Mouse (Mus musculus): ENCODE measurements at regions not wholly inside any gene's neighbourhood (a gene's known extent, or its start where the extent isn't known, plus 50 kb on each side); places are given as distances from the start of the nearest gene placed in this dataset.

GRCm38 (mm10) chr3:133623201-133623744 lies 78.3 kb upstream of the Tet2 start:
- Histone ChIP-seq H3K36me3 (ENCODE audit: control insufficient read depth, insufficient read depth, low read length) (no peaks in the 10 kb centered on the region), H3K9ac (ENCODE audit: low read length) (no peak overlapping the region), H3K27me3 (ENCODE audit: control insufficient read depth, insufficient read depth, low read length) (no peaks in the 10 kb centered on the region), H3K9me3 (replicated peaks; ENCODE audit: control insufficient read depth, low read length) (no peaks in the 10 kb centered on the region), H3K4me1 (ENCODE audit: control insufficient read depth, insufficient read depth, low read length) (no peaks in the 10 kb centered on the region), H3K4me3 (replicated peaks; ENCODE audit: low read length) (no peak overlapping the region), H3K27ac (ENCODE audit: low read length) (no peak overlapping the region), H3K4me2 (ENCODE audit: low read depth, low read length) (no peak overlapping the region)
- 52% methylated on average over 9 of the region's 9 CpGs for WGBS
- ATAC-seq (ENCODE audit: insufficient read depth, low FRiP score), result no peak

DNA sequence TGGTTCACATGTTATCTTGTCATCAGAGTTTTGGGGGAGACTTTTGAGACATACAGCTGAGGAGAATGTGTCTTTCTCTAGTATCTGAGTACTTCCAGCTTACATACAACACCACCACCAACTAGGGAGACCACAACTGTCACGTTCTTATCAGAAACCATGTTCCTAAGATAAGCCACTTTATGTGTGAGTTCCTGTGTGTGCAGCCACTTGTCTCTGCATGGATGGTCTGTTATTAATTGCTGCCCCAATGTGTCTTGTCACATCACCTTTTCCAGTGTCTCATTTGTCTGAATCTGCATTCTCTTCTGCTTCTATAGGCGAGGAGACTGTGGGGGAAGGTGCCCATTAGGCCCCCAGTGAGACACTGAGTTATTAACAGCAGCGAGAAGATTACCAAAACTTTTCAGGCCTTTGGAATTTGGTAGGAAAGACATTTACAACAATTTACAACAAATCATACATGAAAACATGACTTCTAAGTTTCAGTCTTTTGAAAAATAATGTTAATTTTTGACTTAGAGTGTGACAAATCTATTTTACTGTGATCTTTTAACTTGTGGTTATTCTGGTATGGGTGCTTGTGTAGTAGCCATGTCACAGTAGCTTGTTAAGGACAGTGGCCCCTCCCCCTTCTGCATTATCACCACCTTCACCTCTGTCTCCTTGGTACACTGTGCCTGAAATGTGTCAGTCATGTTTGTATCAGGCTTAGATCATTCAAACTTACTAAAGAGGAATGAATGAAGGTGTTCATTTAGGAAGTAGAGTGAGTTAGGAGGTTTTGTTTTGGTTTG lies 79.3 kb upstream of the Tet2 start:
- H3K4me1 ChIP-seq (ENCODE audit: control insufficient read depth, insufficient read depth, low read length), result no peaks in the 10 kb centered on the region
- 55% methylated on average over 3 of the region's 3 CpGs for WGBS
- H3K9ac ChIP-seq (ENCODE audit: low read length), result no peak overlapping the region
- no peak overlapping the region for H3K4me3 ChIP-seq (replicated peaks; ENCODE audit: low read length)
- no peak overlapping the region for H3K27ac ChIP-seq (ENCODE audit: low read length)
- H3K27me3 ChIP-seq (ENCODE audit: control insufficient read depth, insufficient read depth, low read length), result no peaks in the 10 kb centered on the region
- no peak for ATAC-seq (ENCODE audit: insufficient read depth, low FRiP score)
- no peaks in the 10 kb centered on the region for H3K9me3 ChIP-seq (replicated peaks; ENCODE audit: control insufficient read depth, low read length)
- H3K4me2 ChIP-seq (ENCODE audit: low read depth, low read length), result no peak overlapping the region
- no peaks in the 10 kb centered on the region for H3K36me3 ChIP-seq (ENCODE audit: control insufficient read depth, insufficient read depth, low read length)

DNA sequence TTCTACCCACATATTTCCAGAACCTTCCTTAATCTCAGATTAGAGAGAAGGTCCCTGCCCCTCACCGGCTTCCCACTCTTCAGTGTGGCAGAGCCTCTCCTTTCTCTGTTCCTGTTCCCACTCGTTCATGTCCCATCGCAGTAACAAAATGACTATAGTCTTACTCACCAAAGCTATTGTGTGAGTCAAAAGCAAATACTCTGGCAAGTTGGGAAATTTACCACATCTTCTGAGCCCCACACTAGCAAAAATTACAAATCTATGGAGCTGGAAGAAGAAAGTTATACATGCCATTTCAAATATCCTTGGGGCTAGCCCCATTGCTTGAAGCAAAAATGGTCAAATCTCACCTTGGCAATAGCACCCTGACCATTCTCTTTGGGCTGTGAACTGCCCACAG lies 80.1 kb upstream of the Tet2 start:
- no peaks in the 10 kb centered on the region for H3K4me1 ChIP-seq (ENCODE audit: control insufficient read depth, insufficient read depth, low read length)
- no peaks in the 10 kb centered on the region for H3K27me3 ChIP-seq (ENCODE audit: control insufficient read depth, insufficient read depth, low read length)
- no peak overlapping the region for H3K4me3 ChIP-seq (replicated peaks; ENCODE audit: low read length)
- no peak overlapping the region for H3K4me2 ChIP-seq (ENCODE audit: low read depth, low read length)
- 79% methylated on average over 3 of the region's 3 CpGs for WGBS
- no peaks in the 10 kb centered on the region for H3K36me3 ChIP-seq (ENCODE audit: control insufficient read depth, insufficient read depth, low read length)
- H3K27ac ChIP-seq (ENCODE audit: low read length), result no peak overlapping the region
- no peaks in the 10 kb centered on the region for H3K9me3 ChIP-seq (replicated peaks; ENCODE audit: control insufficient read depth, low read length)
- H3K9ac ChIP-seq (ENCODE audit: low read length), result no peak overlapping the region
- ATAC-seq (ENCODE audit: insufficient read depth, low FRiP score), result no peak

- H3K27ac ChIP-seq (ENCODE audit: low read length), result no peak overlapping the region
- H3K4me3 ChIP-seq (replicated peaks; ENCODE audit: low read length), result no peak overlapping the region
- H3K9me3 ChIP-seq (replicated peaks; ENCODE audit: control insufficient read depth, low read length), result no peaks in the 10 kb centered on the region
- no peaks in the 10 kb centered on the region for H3K27me3 ChIP-seq (ENCODE audit: control insufficient read depth, insufficient read depth, low read length)
- no peak for ATAC-seq (ENCODE audit: insufficient read depth, low FRiP score)
- 45% methylated on average over 1 of the region's 1 CpGs for WGBS
- no peaks in the 10 kb centered on the region for H3K4me1 ChIP-seq (ENCODE audit: control insufficient read depth, insufficient read depth, low read length)
- no peak overlapping the region for H3K9ac ChIP-seq (ENCODE audit: low read length)
- no peak overlapping the region for H3K4me2 ChIP-seq (ENCODE audit: low read depth, low read length)
- no peaks in the 10 kb centered on the region for H3K36me3 ChIP-seq (ENCODE audit: control insufficient read depth, insufficient read depth, low read length)
Observed at GRCm38 (mm10) chr3:133626442-133626841, 81.5 kb upstream of the Tet2 start.

GRCm38 (mm10) chr3:133627116-133627844 lies 82.3 kb upstream of the Tet2 start:
- no peak overlapping the region for H3K27ac ChIP-seq (ENCODE audit: low read length)
- WGBS, result 74% methylated on average over 3 of the region's 3 CpGs
- no peaks in the 10 kb centered on the region for H3K36me3 ChIP-seq (ENCODE audit: control insufficient read depth, insufficient read depth, low read length)
- H3K9me3 ChIP-seq (replicated peaks; ENCODE audit: control insufficient read depth, low read length), result no peaks in the 10 kb centered on the region
- H3K4me2 ChIP-seq (ENCODE audit: low read depth, low read length), result no peak overlapping the region
- no peak overlapping the region for H3K9ac ChIP-seq (ENCODE audit: low read length)
- ATAC-seq (ENCODE audit: insufficient read depth, low FRiP score), result no peak
- H3K4me3 ChIP-seq (replicated peaks; ENCODE audit: low read length), result no peak overlapping the region
- no peaks in the 10 kb centered on the region for H3K4me1 ChIP-seq (ENCODE audit: control insufficient read depth, insufficient read depth, low read length)
- H3K27me3 ChIP-seq (ENCODE audit: control insufficient read depth, insufficient read depth, low read length), result no peaks in the 10 kb centered on the region

DNA sequence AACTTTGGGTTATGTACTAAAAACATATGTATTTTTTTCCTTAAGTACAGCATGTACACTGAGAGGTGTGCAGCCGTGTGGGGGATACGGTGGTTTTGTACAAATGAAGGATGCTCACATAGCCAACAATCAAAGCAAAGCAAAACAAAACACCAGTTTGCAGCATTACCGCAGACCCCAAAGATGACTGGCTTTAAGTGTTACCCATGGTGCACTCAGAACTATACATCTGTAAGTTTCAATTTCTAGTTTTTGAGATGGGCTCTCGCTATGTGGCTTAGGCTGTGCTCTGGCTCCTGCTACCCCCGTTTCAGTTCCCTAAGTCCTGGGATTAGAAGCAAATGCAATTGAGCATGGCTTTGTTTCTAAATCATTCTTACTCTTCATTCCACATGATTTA lies 89.4 kb upstream of the Tet2 start:
- H3K4me1 ChIP-seq (ENCODE audit: control insufficient read depth, insufficient read depth, low read length), result no peaks in the 10 kb centered on the region
- H3K27ac ChIP-seq (ENCODE audit: low read length), result no peak overlapping the region
- no peak overlapping the region for H3K9ac ChIP-seq (ENCODE audit: low read length)
- no peak overlapping the region for H3K4me2 ChIP-seq (ENCODE audit: low read depth, low read length)
- 85% methylated on average over 5 of the region's 5 CpGs for WGBS
- no peaks in the 10 kb centered on the region for H3K27me3 ChIP-seq (ENCODE audit: control insufficient read depth, insufficient read depth, low read length)
- no peaks in the 10 kb centered on the region for H3K36me3 ChIP-seq (ENCODE audit: control insufficient read depth, insufficient read depth, low read length)
- ATAC-seq (ENCODE audit: insufficient read depth, low FRiP score), result no peak
- no peak overlapping the region for H3K4me3 ChIP-seq (replicated peaks; ENCODE audit: low read length)
- H3K9me3 ChIP-seq (replicated peaks; ENCODE audit: control insufficient read depth, low read length), result no peaks in the 10 kb centered on the region

DNA sequence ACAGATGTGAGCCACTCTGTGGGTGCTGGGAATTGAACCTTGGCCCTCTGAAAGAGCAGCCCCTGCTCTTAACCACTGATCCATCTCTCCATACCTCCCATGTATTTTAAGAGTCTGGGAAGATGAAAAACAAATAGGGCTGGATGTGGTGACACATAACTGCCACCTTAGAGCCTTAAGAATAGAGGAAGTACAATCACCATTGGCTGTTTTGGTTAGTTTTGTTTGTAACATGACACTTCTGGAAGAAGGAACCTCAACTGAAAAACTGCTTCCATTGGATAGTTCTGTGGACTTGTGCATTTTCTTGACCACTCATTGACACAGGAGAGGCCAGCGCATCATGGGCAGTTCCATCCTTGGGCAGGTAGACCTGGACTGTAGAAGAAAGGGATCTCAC lies 100.7 kb upstream of the Tet2 start:
- Histone ChIP-seq H3K4me2 (ENCODE audit: low read depth, low read length) (no peak overlapping the region), H3K27ac (ENCODE audit: low read length) (no peak overlapping the region), H3K4me3 (replicated peaks; ENCODE audit: low read length) (no peak overlapping the region), H3K4me1 (ENCODE audit: control insufficient read depth, insufficient read depth, low read length) (no peaks in the 10 kb centered on the region), H3K27me3 (ENCODE audit: control insufficient read depth, insufficient read depth, low read length) (no peaks in the 10 kb centered on the region), H3K36me3 (ENCODE audit: control insufficient read depth, insufficient read depth, low read length) (no peaks in the 10 kb centered on the region), H3K9me3 (replicated peaks; ENCODE audit: control insufficient read depth, low read length) (no peaks in the 10 kb centered on the region), H3K9ac (ENCODE audit: low read length) (no peak overlapping the region)
- ATAC-seq (ENCODE audit: insufficient read depth, low FRiP score), result no peak
- 97% methylated on average over 1 of the region's 1 CpGs for WGBS

DNA sequence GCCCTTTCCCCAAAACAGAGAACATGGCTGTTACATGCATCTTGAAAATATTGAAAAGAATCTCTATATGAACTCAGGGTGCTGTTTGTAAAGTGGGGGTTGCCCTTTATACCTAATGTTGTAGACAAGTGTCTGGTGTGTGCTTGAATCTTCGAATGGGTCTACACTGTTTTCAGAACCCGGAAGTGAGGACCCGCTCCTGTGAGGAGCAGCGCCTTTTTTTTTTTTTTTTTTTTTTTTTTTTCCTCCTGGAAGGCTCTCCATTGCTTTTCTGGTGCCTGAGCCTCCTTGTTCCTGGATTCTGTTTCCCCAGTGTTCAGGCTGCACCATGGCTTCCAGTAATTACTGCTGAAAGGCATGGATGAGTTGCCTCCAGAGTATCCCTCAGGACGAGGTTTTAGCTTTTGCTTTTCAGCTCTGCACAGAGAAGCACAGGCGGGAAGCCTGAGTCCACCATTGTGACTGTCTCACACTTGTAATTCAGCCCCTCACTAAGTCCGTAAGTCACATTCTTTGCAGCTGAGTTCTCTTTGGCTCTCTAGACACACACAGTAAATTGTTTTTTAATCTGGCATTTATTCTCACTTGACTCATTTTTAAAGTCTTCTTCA lies 101.6 kb upstream of the Tet2 start:
- H3K4me3 ChIP-seq (replicated peaks; ENCODE audit: low read length), result no peak overlapping the region
- no peaks in the 10 kb centered on the region for H3K4me1 ChIP-seq (ENCODE audit: control insufficient read depth, insufficient read depth, low read length)
- 61% methylated on average over 7 of the region's 7 CpGs for WGBS
- no peaks in the 10 kb centered on the region for H3K9me3 ChIP-seq (replicated peaks; ENCODE audit: control insufficient read depth, low read length)
- no peak overlapping the region for H3K9ac ChIP-seq (ENCODE audit: low read length)
- no peaks in the 10 kb centered on the region for H3K27me3 ChIP-seq (ENCODE audit: control insufficient read depth, insufficient read depth, low read length)
- H3K27ac ChIP-seq (ENCODE audit: low read length), result no peak overlapping the region
- ATAC-seq (ENCODE audit: insufficient read depth, low FRiP score), result peak; percentile 44; the same call in 1 of the 2 replicates
- H3K36me3 ChIP-seq (ENCODE audit: control insufficient read depth, insufficient read depth, low read length), result no peaks in the 10 kb centered on the region
- H3K4me2 ChIP-seq (ENCODE audit: low read depth, low read length), result no peak overlapping the region

DNA sequence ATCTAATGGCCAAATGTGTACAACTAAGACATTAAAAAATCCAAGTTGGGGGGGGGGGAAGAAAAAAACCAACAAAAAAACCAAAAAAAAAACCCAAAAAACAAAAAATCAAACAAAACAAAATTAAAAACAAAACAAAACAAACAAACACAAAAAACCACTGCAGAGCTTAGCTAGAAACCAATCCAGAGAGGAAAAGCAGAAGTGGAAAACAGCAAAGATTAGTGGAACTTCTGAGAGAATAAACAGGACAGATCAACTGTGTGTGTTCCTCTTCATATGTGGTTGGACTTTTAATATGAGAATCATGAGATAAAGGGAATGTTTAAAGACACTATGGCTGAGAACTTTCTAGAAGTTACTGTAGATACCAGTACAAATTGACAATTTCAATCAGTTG lies 105.1 kb upstream of the Tet2 start:
- no peaks in the 10 kb centered on the region for H3K4me1 ChIP-seq (ENCODE audit: control insufficient read depth, insufficient read depth, low read length)
- H3K9ac ChIP-seq (ENCODE audit: low read length), result no peak overlapping the region
- no peaks in the 10 kb centered on the region for H3K9me3 ChIP-seq (replicated peaks; ENCODE audit: control insufficient read depth, low read length)
- no peak overlapping the region for H3K27ac ChIP-seq (ENCODE audit: low read length)
- H3K4me3 ChIP-seq (replicated peaks; ENCODE audit: low read length), result no peak overlapping the region
- ATAC-seq (ENCODE audit: insufficient read depth, low FRiP score), result no peak
- H3K4me2 ChIP-seq (ENCODE audit: low read depth, low read length), result no peak overlapping the region
- no peaks in the 10 kb centered on the region for H3K27me3 ChIP-seq (ENCODE audit: control insufficient read depth, insufficient read depth, low read length)
- H3K36me3 ChIP-seq (ENCODE audit: control insufficient read depth, insufficient read depth, low read length), result no peaks in the 10 kb centered on the region

Measured in stomach, embryonic 16.5 days (tissue).